Mouse (Mus musculus) MEL (cell line): ENCODE data around the gene Hist1h2af. TPM values are rescaled to one million over a fixed set of nuclear protein-coding genes. Genes with fewer than 3 reads are reported as not detected.
"Not testable (repeated sequence)": the region's sequence is repeated elsewhere in the genome, so short reads cannot be mapped to it uniquely, and the experiment has no call there.

Experiments used
- DNase-seq: peaks from one replicate; pipeline ENCODE4 v3.0.0; 2011; ENCODE audit warnings: low read depth, low spot score
- H3K27ac ChIP-seq: 2 replicates; pipeline ENCODE4 v1.5.1; 2012; ENCODE audit warnings: low read depth, mild to moderate bottlenecking, control low read depth, low read length, moderate library complexity; ENCODE audit not compliant: control insufficient read depth
- H3K27me3 ChIP-seq, 2 experiments: fragments of 150-350 bp in 1 of 2; sonication (generic) in 1 of 2; 2 replicates each; pipeline ENCODE4 v1.6.1; 2012; ENCODE audit warnings: low read length in 2 of 2, mild to moderate bottlenecking in 2 of 2, improper control_type of control experiment in 1 of 2, moderate library complexity in 1 of 2; ENCODE audit not compliant: insufficient read depth in 2 of 2, control insufficient read depth in 1 of 2
- H3K36me3 ChIP-seq, 2 experiments: 2 replicates each; pipeline ENCODE4 v1.6.1; 2012 to 2014; ENCODE audit warnings: low read length in 2 of 2, improper control_type of control experiment in 1 of 2, inconsistent platforms in 1 of 2, mild to moderate bottlenecking in 1 of 2; ENCODE audit not compliant: insufficient read depth in 2 of 2, control insufficient read depth in 1 of 2
- H3K4me1 ChIP-seq, 2 experiments: fragments of 150-350 bp in 1 of 2; sonication (generic) in 1 of 2; 2 replicates each; pipeline ENCODE4 v1.6.1; 2012; ENCODE audit warnings: low read length in 2 of 2, improper control_type of control experiment in 1 of 2, mild to moderate bottlenecking in 1 of 2; ENCODE audit not compliant: insufficient read depth in 2 of 2, control insufficient read depth in 1 of 2
- H3K4me3 ChIP-seq, 2 experiments: fragments of 150-350 bp in 1 of 2; sonication (generic) in 1 of 2; 2 replicates each; pipeline ENCODE4 v1.5.1; 2012; ENCODE audit warnings: low read depth in 2 of 2, low read length in 2 of 2, mild to moderate bottlenecking in 2 of 2, moderate library complexity in 2 of 2, control low read depth in 1 of 2, improper control_type of control experiment in 1 of 2; ENCODE audit not compliant: control insufficient read depth in 1 of 2, insufficient read depth in 1 of 2
- H3K79me2 ChIP-seq: 2 replicates; pipeline ENCODE4 v1.6.1; 2012; ENCODE audit warnings: mild to moderate bottlenecking, low read length, moderate library complexity; ENCODE audit not compliant: control insufficient read depth, poor library complexity, insufficient read depth
- H3K9ac ChIP-seq: 2 replicates; pipeline ENCODE4 v1.6.1; 2012; ENCODE audit warnings: low read depth, mild to moderate bottlenecking, control low read depth, low read length, moderate library complexity; ENCODE audit not compliant: control insufficient read depth, poor library complexity, severe bottlenecking
- H3K9me3 ChIP-seq: fragments of 150-350 bp; sonication (generic); replicated peaks from 2 replicates; pipeline ENCODE4 v1.6.1; 2012; ENCODE audit warnings: mild to moderate bottlenecking, low read length, improper control_type of control experiment, moderate library complexity; ENCODE audit not compliant: insufficient read depth
- CHD1 ChIP-seq: IDR thresholded peaks from 2 replicates; pipeline ENCODE4 v1.6.1; 2012; ENCODE audit warnings: low read depth, mild to moderate bottlenecking, inconsistent platforms, low read length, improper control_type of control experiment
- CHD2 ChIP-seq: IDR thresholded peaks from 2 replicates; pipeline ENCODE4 v1.6.1; 2011; ENCODE audit warnings: low read length, improper control_type of control experiment
- CTCF ChIP-seq, 3 experiments: IDR thresholded peaks in 2 of 3; conservative IDR thresholded peaks in 1 of 3; 2 replicates each; pipeline ENCODE4 v1.5.1; 2011 to 2012; ENCODE audit warnings: low read length in 3 of 3, low read depth in 2 of 3, mild to moderate bottlenecking in 2 of 3, improper control_type of control experiment in 1 of 3, inconsistent platforms in 1 of 3, mixed read lengths in 1 of 3, moderate library complexity in 1 of 3; ENCODE audit not compliant: control insufficient read depth in 1 of 3, insufficient read depth in 1 of 3, poor library complexity in 1 of 3, severe bottlenecking in 1 of 3
- ELF1 ChIP-seq: IDR thresholded peaks from 2 replicates; pipeline ENCODE4 v1.6.1; 2014; ENCODE audit warnings: low read depth, mild to moderate bottlenecking, inconsistent platforms, low read length, improper control_type of control experiment, moderate library complexity
- EP300 ChIP-seq, 2 experiments: IDR thresholded peaks; 2 replicates each; pipeline ENCODE4 v1.6.1; 2011; ENCODE audit warnings: improper control_type of control experiment in 2 of 2, low read length in 2 of 2, low read depth in 1 of 2, mild to moderate bottlenecking in 1 of 2
- ETS1 ChIP-seq: IDR thresholded peaks from 2 replicates; pipeline ENCODE4 v1.6.1; 2012; ENCODE audit warnings: low read depth, mild to moderate bottlenecking, inconsistent platforms, low read length, improper control_type of control experiment, moderate library complexity
- GABPA ChIP-seq: IDR thresholded peaks from 2 replicates; pipeline ENCODE4 v1.6.1; 2012; ENCODE audit warnings: low read depth, mild to moderate bottlenecking, inconsistent platforms, low read length, improper control_type of control experiment, moderate library complexity
- GATA1 ChIP-seq: IDR thresholded peaks from 2 replicates; pipeline ENCODE4 v1.6.1; 2011; ENCODE audit warnings: low read depth, low read length, improper control_type of control experiment
- HCFC1 ChIP-seq: IDR thresholded peaks from 2 replicates; pipeline ENCODE4 v1.6.1; 2012; ENCODE audit warnings: low read depth, mild to moderate bottlenecking, inconsistent platforms, low read length, improper control_type of control experiment, moderate library complexity
- KAT2A ChIP-seq: conservative IDR thresholded peaks from 2 replicates; pipeline ENCODE4 v1.6.1; 2012; ENCODE audit warnings: low read depth, low read length, improper control_type of control experiment, inconsistent platforms
- MAX ChIP-seq: IDR thresholded peaks from 2 replicates; pipeline ENCODE4 v1.6.1; 2011; ENCODE audit warnings: low read length, improper control_type of control experiment
- MAZ ChIP-seq: IDR thresholded peaks from 2 replicates; pipeline ENCODE4 v1.6.1; 2012; ENCODE audit warnings: low read depth, mild to moderate bottlenecking, inconsistent platforms, low read length, improper control_type of control experiment
- MYB ChIP-seq: IDR thresholded peaks from 2 replicates; pipeline ENCODE4 v1.6.1; 2011; ENCODE audit warnings: mild to moderate bottlenecking, low read depth, low read length, improper control_type of control experiment
- POLR2A ChIP-seq, 2 experiments: IDR thresholded peaks; 2 replicates each; pipeline ENCODE4 v1.6.1; 2011 to 2012; ENCODE audit warnings: low read length in 2 of 2, mild to moderate bottlenecking in 2 of 2, control low read depth in 1 of 2, improper control_type of control experiment in 1 of 2, low read depth in 1 of 2, moderate library complexity in 1 of 2; ENCODE audit not compliant: control insufficient read depth in 1 of 2, insufficient read depth in 1 of 2, poor library complexity in 1 of 2
- POLR2AphosphoS5 ChIP-seq: IDR thresholded peaks from 2 replicates; pipeline ENCODE4 v1.6.1; 2012; ENCODE audit warnings: low read depth, borderline replicate concordance, mild to moderate bottlenecking, inconsistent platforms, low read length, moderate library complexity, mixed read lengths
- RCOR1 ChIP-seq: IDR thresholded peaks from 2 replicates; pipeline ENCODE4 v1.6.1; 2012; ENCODE audit warnings: low read depth, mild to moderate bottlenecking, inconsistent platforms, low read length, improper control_type of control experiment
- SIN3A ChIP-seq: IDR thresholded peaks from 2 replicates; pipeline ENCODE4 v1.6.1; 2012; ENCODE audit warnings: low read length, improper control_type of control experiment, inconsistent platforms
- SMC3 ChIP-seq: IDR thresholded peaks from 2 replicates; pipeline ENCODE4 v1.6.1; 2011; ENCODE audit warnings: low read depth, low read length, improper control_type of control experiment
- TAL1 ChIP-seq: IDR thresholded peaks from 2 replicates; pipeline ENCODE4 v1.6.1; 2012; ENCODE audit warnings: mild to moderate bottlenecking, inconsistent platforms, low read length, moderate library complexity, mixed read lengths
- TBP ChIP-seq: IDR thresholded peaks from 2 replicates; pipeline ENCODE4 v1.8.0; 2011; ENCODE audit warnings: low read depth, low read length, improper control_type of control experiment
- TCF12 ChIP-seq: IDR thresholded peaks from 2 replicates; pipeline ENCODE4 v1.6.1; 2014; ENCODE audit warnings: low read depth, mild to moderate bottlenecking, inconsistent platforms, low read length, improper control_type of control experiment, moderate library complexity
- UBTF ChIP-seq: IDR thresholded peaks from 2 replicates; pipeline ENCODE4 v1.6.1; 2012; ENCODE audit warnings: low read depth, mild to moderate bottlenecking, inconsistent platforms, low read length, improper control_type of control experiment, moderate library complexity, borderline replicate concordance; ENCODE audit not compliant: insufficient read depth
- USF2 ChIP-seq, 2 experiments: IDR thresholded peaks; 2 replicates each; pipeline ENCODE4 v1.6.1; 2011 to 2012; ENCODE audit warnings: improper control_type of control experiment in 2 of 2, low read length in 2 of 2, borderline replicate concordance in 1 of 2, inconsistent platforms in 1 of 2, low read depth in 1 of 2, mild to moderate bottlenecking in 1 of 2; ENCODE audit not compliant: insufficient read depth in 1 of 2
- ZC3H11A ChIP-seq: IDR thresholded peaks from 2 replicates; pipeline ENCODE4 v1.6.1; 2012; ENCODE audit warnings: low read depth, mild to moderate bottlenecking, inconsistent platforms, low read length, improper control_type of control experiment
- ZKSCAN1 ChIP-seq: IDR thresholded peaks from 2 replicates; pipeline ENCODE4 v1.6.1; 2012; ENCODE audit warnings: low read depth, mild to moderate bottlenecking, inconsistent platforms, low read length, improper control_type of control experiment, moderate library complexity
- ZMIZ1 ChIP-seq: IDR thresholded peaks from 2 replicates; pipeline ENCODE4 v1.6.1; 2012; ENCODE audit warnings: low read depth, mild to moderate bottlenecking, inconsistent platforms, low read length, improper control_type of control experiment, moderate library complexity
- ZNF384 ChIP-seq: IDR thresholded peaks from 2 replicates; pipeline ENCODE4 v1.6.1; 2012; ENCODE audit warnings: low read depth, mild to moderate bottlenecking, inconsistent platforms, low read length, improper control_type of control experiment
- polyA plus RNA-seq, 2 experiments: library from polyadenylated mRNA; stranded (reverse) in 1 of 2; unstranded in 1 of 2; fragments of >175 nt in 1 of 2; fragments of >200 nt in 1 of 2; gene quantifications; 2 replicates each; pipeline versions ENCODE4 v1.2.1 to v1.2.4; 2012; ENCODE audit warnings: low replicate concordance in 2 of 2, low read depth in 1 of 2; ENCODE audit not compliant: insufficient read length in 2 of 2, insufficient read depth in 1 of 2, missing spikeins in 1 of 2
- total RNA-seq: library from RNA; depleted of rRNA; stranded (reverse); fragments of 300-350 nt; gene quantifications from 2 replicates; pipeline ENCODE4 v1.2.3, GENCODE M21; 2012

Gene Hist1h2af
- total and polyA plus RNA-seq, 3 experiments = 64.3 to 939 TPM; not detected in 1

DNA sequence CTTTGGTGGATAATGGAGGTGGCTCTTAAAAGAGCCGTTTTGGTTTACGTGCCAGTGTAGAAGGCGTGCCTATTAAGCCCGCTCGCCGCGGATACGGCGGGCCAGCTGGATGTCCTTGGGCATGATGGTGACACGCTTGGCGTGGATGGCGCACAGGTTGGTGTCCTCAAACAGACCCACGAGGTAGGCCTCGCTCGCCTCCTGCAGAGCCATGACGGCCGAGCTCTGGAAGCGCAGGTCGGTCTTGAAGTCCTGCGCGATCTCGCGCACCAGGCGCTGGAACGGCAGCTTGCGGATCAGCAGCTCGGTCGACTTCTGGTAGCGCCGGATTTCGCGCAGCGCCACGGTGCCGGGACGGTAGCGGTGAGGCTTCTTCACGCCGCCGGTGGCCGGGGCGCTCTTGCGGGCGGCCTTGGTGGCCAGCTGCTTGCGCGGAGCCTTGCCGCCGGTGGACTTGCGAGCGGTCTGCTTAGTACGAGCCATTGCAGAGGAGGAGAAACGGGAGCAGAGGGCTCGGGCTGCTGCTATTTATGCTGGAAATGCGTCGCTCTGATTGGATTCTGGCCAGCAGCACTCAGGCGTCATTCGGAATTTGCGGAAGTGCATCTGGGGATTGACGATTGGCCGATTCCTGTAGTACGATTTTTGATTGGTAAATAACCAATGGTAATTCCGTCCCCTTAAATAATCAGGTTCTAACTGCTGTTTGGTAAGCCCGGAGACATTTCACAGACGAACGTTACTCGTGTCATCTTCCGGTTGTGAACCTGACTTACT lies 28.4 kb downstream of the Hist1h2af start, which contains the start of gene Hist1h3e:
TSS of gene Hist1h3e (minus strand) at position 487 of the 777 bp plus-strand sequence.
- Histone ChIP-seq H3K9ac (peak within 1 kb of the TSS; percentile 79), H3K27ac (peak within 1 kb of the TSS; percentile 100), H3K36me3 (peaks cover 0 to 21% of the 10 kb centered on the region in 2 experiments; a peak in 2 of 4 replicates), H3K4me3 (peak within 1 kb of the TSS; percentile 29 to 39)
- peak; percentile 98 for DNase-seq
- H3K4me1 ChIP-seq, H3K9me3 ChIP-seq, H3K27me3 ChIP-seq, H3K79me2 ChIP-seq: not testable (repeated sequence)
- peak; percentile 97 to 99 for TF ChIP-seq POLR2A (IDR thresholded peaks at IDR 0.05; ENCODE audit: control insufficient read depth in 1 of 2, insufficient read depth in 1 of 2, low read depth in 1 of 2, low read length in 2 of 2, poor library complexity in 1 of 2)
- TF ChIP-seq TAL1 = peak; percentile 33; the same call in 1 of the 2 replicates
- TF ChIP-seq POLR2AphosphoS5 = peak; percentile 98
- TF ChIP-seq UBTF = peak; percentile 98
- peak; percentile 99 for TF ChIP-seq TBP
- TF ChIP-seq GATA1 = peak; percentile 58; the same call in 1 of the 2 replicates

DNA sequence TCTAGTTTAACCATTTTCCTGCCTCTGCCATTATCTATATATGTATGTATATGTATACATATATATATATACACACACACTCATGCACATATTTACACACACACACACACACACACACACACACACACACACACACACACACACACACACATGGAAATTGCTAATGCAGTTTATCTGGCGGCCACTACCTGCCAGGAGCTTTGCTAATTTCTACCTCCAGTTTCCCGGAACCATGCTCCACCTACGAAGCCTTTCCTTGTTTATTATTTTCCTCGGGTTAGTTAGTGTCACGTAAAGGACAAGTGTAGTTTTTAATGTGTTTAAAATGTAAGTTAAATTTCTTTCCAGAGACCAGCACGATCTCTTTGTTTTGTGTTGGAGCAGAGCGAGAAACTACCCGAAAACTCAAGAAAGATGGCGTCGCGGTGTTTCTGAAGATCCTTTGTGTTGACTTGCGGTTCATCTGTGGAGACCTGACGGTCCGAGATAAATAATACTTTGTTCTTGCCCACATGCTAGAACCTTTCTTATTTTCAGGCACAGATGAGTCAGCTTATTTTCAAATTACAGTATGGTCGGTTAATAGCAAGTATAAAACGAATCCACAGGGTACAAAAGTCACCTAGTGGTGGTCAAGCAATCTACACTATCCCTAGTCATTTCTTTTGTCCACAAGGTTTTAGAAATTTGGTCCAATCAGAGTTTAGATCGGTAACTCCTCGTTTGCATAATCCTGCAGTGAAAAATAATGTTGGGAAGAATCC lies 29.2 kb downstream of the Hist1h2af start:
- Histone ChIP-seq H3K36me3 (peaks cover 0 to 22% of the 10 kb centered on the region in 2 experiments; a peak in 2 of 4 replicates), H3K79me2 (no peaks in the 10 kb centered on the region; the same call in 1 of the 2 replicates), H3K4me1 (peaks cover 4 to 8% of the 10 kb centered on the region in 2 experiments; a peak in 3 of 4 replicates), H3K9ac (peak overlapping the region; percentile 79), H3K9me3 (no peaks in the 10 kb centered on the region), H3K27me3 (no peaks in the 10 kb centered on the region), H3K4me3 (peak overlapping the region; percentile 29 to 39), H3K27ac (peak overlapping the region; percentile 100)
- peak; percentile 90 for DNase-seq
- TF ChIP-seq ELF1 = no peak
- TF ChIP-seq HCFC1 = no peak
- TF ChIP-seq MYB = no peak
- no peak for TF ChIP-seq SIN3A
- TF ChIP-seq EP300 (IDR thresholded peaks at IDR 0.05; ENCODE audit: low read depth in 1 of 2, low read length in 2 of 2) = no peak
- TF ChIP-seq ZMIZ1 = no peak
- TF ChIP-seq RCOR1 = no peak
- TF ChIP-seq POLR2A (IDR thresholded peaks at IDR 0.05; ENCODE audit: control insufficient read depth in 1 of 2, insufficient read depth in 1 of 2, low read depth in 1 of 2, low read length in 2 of 2, poor library complexity in 1 of 2) = peak in 1 of 2 experiments; percentile 14; a peak in 1 of 4 replicates
- TF ChIP-seq GABPA = no peak
- no peak for TF ChIP-seq MAZ
- no peak for TF ChIP-seq ZKSCAN1
- TF ChIP-seq ZNF384 = no peak
- TF ChIP-seq ETS1 = no peak
- no peak for TF ChIP-seq CHD2
- no peak for TF ChIP-seq MAX
- no peak for TF ChIP-seq TCF12
- no peak for TF ChIP-seq ZC3H11A
- peak; percentile 41; the same call in 1 of the 2 replicates for TF ChIP-seq GATA1
- no peak for TF ChIP-seq KAT2A
- no peak for TF ChIP-seq POLR2AphosphoS5
- TF ChIP-seq CHD1 = no peak
- TF ChIP-seq USF2 (IDR thresholded peaks at IDR 0.05; ENCODE audit: borderline replicate concordance in 1 of 2, insufficient read depth in 1 of 2, low read depth in 1 of 2, low read length in 2 of 2) = no peak
- TF ChIP-seq SMC3 = no peak
- TF ChIP-seq CTCF (IDR thresholded peaks at IDR 0.05 in 2 of 3, conservative IDR thresholded peaks at IDR 0.05 in 1 of 3; ENCODE audit: control insufficient read depth in 1 of 3, insufficient read depth in 1 of 3, low read depth in 2 of 3, low read length in 3 of 3, poor library complexity in 1 of 3, severe bottlenecking in 1 of 3) = peak in 1 of 3 experiments; percentile 43; a peak in 2 of 6 replicates
